Mouse (Mus musculus) liver, embryonic 14.5 days (tissue): ENCODE results near the gene Gm10277. TPM values are rescaled to one million over a fixed set of nuclear protein-coding genes. Genes with fewer than 3 reads are reported as not detected.

Experiments
- ATAC-seq: fragments of 200-750 bp; cut with Nextera tagmentation; 2 replicates; pipeline ENCODE4 v1.8.0; 2017; ENCODE audit warnings: moderate number of reproducible peaks, mild to moderate bottlenecking, moderate library complexity; ENCODE audit not compliant: insufficient read depth
- DNase-seq, 3 experiments: peaks; one replicate each; pipeline ENCODE4 v3.0.0-alpha.2; 2012 to 2013; ENCODE audit warnings: low read depth in 3 of 3, low spot score in 3 of 3
- H3K27ac ChIP-seq: fragments of 300-500 bp; sonication (generic); 2 replicates; pipeline ENCODE4 v1.5.1; 2014; ENCODE audit warnings: moderate library complexity, mild to moderate bottlenecking, control low read depth, inconsistent platforms
- H3K27me3 ChIP-seq: fragments of 300-500 bp; sonication (generic); 2 replicates; pipeline ENCODE4 v1.6.1; 2014; ENCODE audit warnings: mild to moderate bottlenecking, low read length, moderate library complexity; ENCODE audit not compliant: control insufficient read depth, insufficient read depth
- H3K36me3 ChIP-seq: fragments of 300-500 bp; sonication (generic); replicated peaks from 2 replicates; pipeline ENCODE4 v1.6.1; 2014; ENCODE audit warnings: low read depth; ENCODE audit not compliant: control insufficient read depth, insufficient read depth
- H3K4me1 ChIP-seq, 2 experiments: fragments of 200-500 bp in 1 of 2; fragments of 300-500 bp in 1 of 2; sonication (generic) in 1 of 2; replicated peaks; 2 replicates each; pipeline ENCODE4 v1.6.1; 2012 to 2014; ENCODE audit warnings: antibody characterized with exemption in 1 of 2, inconsistent platforms in 1 of 2, low read length in 1 of 2; ENCODE audit not compliant: control insufficient read depth in 2 of 2, insufficient read depth in 2 of 2
- H3K4me2 ChIP-seq: fragments of 300-500 bp; sonication (generic); 2 replicates; pipeline ENCODE4 v1.6.1; 2014; ENCODE audit warnings: low read depth, mild to moderate bottlenecking, control low read depth, moderate library complexity
- H3K4me3 ChIP-seq, 2 experiments: fragments of 200-500 bp in 1 of 2; fragments of 300-500 bp in 1 of 2; sonication (generic) in 1 of 2; 2 replicates each; pipeline ENCODE4 v1.5.1; 2012 to 2014; ENCODE audit warnings: low read depth in 2 of 2, low read length in 2 of 2, mild to moderate bottlenecking in 2 of 2, control low read depth in 1 of 2, inconsistent platforms in 1 of 2, moderate library complexity in 1 of 2; ENCODE audit not compliant: insufficient read depth in 1 of 2
- H3K9ac ChIP-seq: fragments of 300-500 bp; sonication (generic); replicated peaks from 2 replicates; pipeline ENCODE4 v1.6.1; 2014; ENCODE audit warnings: mild to moderate bottlenecking, control low read depth, moderate library complexity
- H3K9me3 ChIP-seq: fragments of 300-500 bp; sonication (generic); 2 replicates; pipeline ENCODE4 v1.6.1; 2016; ENCODE audit warnings: low read length, mixed read lengths; ENCODE audit not compliant: control insufficient read depth
- CTCF ChIP-seq: IDR thresholded peaks from 2 replicates; pipeline ENCODE4 v1.5.1; 2016; ENCODE audit warnings: antibody characterized with exemption, low read depth, control low read depth
- EP300 ChIP-seq: IDR thresholded peaks from 2 replicates; pipeline ENCODE4 v1.6.1; 2016; ENCODE audit warnings: antibody characterized with exemption, low read depth
- WGBS: fragments of 180-500 bp; shearing (Covaris S2); extraction: QIAGEN DNeasy Blood & Tissue Kit; methylation state at CpG from one replicate; pipeline ENCODE4 v1.1.7; 2014; ENCODE audit not compliant: insufficient replicate concordance; 5-methylcytosine and 5-hydroxymethylcytosine counted together
- polyA plus RNA-seq, 2 experiments: library from polyadenylated mRNA; depleted of rRNA in 1 of 2; stranded (reverse) in 1 of 2; unstranded in 1 of 2; fragments of >200 nt; fragmentation: Nextera tagmentation in 1 of 2; extraction: Ambion mirVana in 1 of 2; gene quantifications; 2 replicates each; pipeline versions ENCODE4 v1.2.1 to v1.2.3; 2012 to 2014

Gene Gm10277
- polyA plus RNA-seq, 2 experiments = 0.18 TPM; not detected in 1

DNA sequence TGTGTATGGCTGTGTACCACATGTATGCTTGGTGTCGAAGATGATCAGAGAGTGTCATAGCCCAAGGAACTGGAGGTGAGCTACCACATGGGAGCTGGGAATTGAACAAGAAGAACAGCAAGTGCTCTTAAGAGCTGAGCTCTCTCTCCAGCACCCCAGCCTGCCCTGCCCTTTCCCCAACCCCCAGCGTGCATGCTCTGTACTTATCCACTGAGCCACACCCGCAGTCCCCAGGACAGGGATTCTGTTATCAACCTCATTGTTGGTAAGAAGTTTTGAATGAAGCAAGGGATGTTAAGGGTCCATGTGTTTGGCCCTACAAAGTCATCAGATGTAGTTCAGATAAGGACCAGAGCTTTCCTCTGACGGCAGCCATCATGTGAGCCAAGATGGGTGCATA lies 40.9 kb downstream of the Gm10277 start:
- Histone ChIP-seq H3K4me3 (no peak overlapping the region), H3K27me3 (no peaks in the 10 kb centered on the region), H3K4me2 (no peak overlapping the region), H3K4me1 (peaks cover 9 to 15% of the 10 kb centered on the region in 2 experiments), H3K9me3 (no peaks in the 10 kb centered on the region), H3K36me3 (no peaks in the 10 kb centered on the region), H3K27ac (no peak overlapping the region), H3K9ac (no peak overlapping the region)
- no peak for TF ChIP-seq CTCF
- TF ChIP-seq EP300 = no peak
- DNase-seq (peak in 1 of 3 experiments; percentile 42), ATAC-seq (peak; percentile 76)
- WGBS = 40% methylated on average over 4 of the region's 4 CpGs

- DNase-seq (no peak), ATAC-seq (no peak)
- Histone ChIP-seq H3K4me3 (no peak overlapping the region), H3K4me1 (peaks cover 5 to 11% of the 10 kb centered on the region in 2 experiments; a peak in 3 of 4 replicates), H3K27ac (no peak overlapping the region), H3K36me3 (no peaks in the 10 kb centered on the region), H3K9me3 (no peaks in the 10 kb centered on the region), H3K4me2 (no peak overlapping the region), H3K27me3 (no peaks in the 10 kb centered on the region), H3K9ac (no peak overlapping the region)
- TF ChIP-seq EP300 = no peak
- TF ChIP-seq CTCF = peak; percentile 83
- WGBS = 22% methylated on average over 6 of the region's 6 CpGs
These were observed 43.6 kb downstream of the Gm10277 start for GRCm38 (mm10) chr11:77743966-77744365.

- ATAC-seq (no peak), DNase-seq (no peak)
- no peak for TF ChIP-seq EP300
- no peak for TF ChIP-seq CTCF
- no peaks in the 10 kb centered on the region for H3K9me3 ChIP-seq
- WGBS = 52% methylated on average over 7 of the region's 7 CpGs
- no peak overlapping the region for H3K4me2 ChIP-seq
- no peaks in the 10 kb centered on the region for H3K36me3 ChIP-seq
- no peaks in the 10 kb centered on the region for H3K4me1 ChIP-seq
- H3K27ac ChIP-seq = no peak overlapping the region
- no peak overlapping the region for H3K4me3 ChIP-seq
- no peak overlapping the region for H3K9ac ChIP-seq
- H3K27me3 ChIP-seq = no peaks in the 10 kb centered on the region
These were observed 49.0 kb downstream of the Gm10277 start for GRCm38 (mm10) chr11:77738555-77738954.

DNA sequence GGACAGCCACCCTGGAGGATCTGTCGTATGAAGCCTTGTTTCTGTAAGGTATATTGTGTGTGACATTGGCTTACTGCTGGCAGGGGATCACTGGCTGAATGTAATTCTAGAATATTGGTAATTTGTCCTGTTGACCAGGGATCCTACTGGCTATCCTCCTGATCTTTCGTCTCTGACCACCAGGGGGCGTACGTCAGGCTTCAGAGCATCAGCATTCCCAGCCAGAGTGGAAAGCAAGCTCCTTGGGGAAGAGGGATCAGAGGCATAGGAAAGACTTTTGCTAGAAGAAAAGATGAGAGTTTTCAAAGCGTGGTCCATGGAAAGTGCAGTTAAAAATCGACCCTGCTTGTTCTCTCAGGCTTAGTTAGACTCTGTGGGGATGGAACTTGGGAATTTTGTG lies 50.3 kb downstream of the Gm10277 start:
- DNase-seq (peak; percentile 42 to 60 (median 54)), ATAC-seq (no peak)
- H3K9ac ChIP-seq = no peak overlapping the region
- H3K4me2 ChIP-seq = no peak overlapping the region
- TF ChIP-seq CTCF (peak; percentile 95), EP300 (no peak)
- no peak overlapping the region for H3K4me3 ChIP-seq
- no peaks in the 10 kb centered on the region for H3K36me3 ChIP-seq
- H3K9me3 ChIP-seq = no peaks in the 10 kb centered on the region
- WGBS = 2% methylated on average over 6 of the region's 6 CpGs
- no peaks in the 10 kb centered on the region for H3K27me3 ChIP-seq
- H3K27ac ChIP-seq = no peak overlapping the region
- no peaks in the 10 kb centered on the region for H3K4me1 ChIP-seq

Other genes starting within 250 kb of the Gm10277 start
- 2.5 and 3.3 TPM in 2 replicates for gene Taok1, start 179.9 kb downstream of the Gm10277 start, polyA plus RNA-seq (2012; rRNA removed)
- gene Taok1, start 179.9 kb downstream of the Gm10277 start, polyA plus RNA-seq (2014; fragmentation: Nextera tagmentation; extraction: Ambion mirVana) = 4.0 and 5.1 TPM in 2 replicates
- gene Nufip2, start 101.6 kb downstream of the Gm10277 start, polyA plus RNA-seq (2012; rRNA removed) = 5.8 and 7.6 TPM in 2 replicates
- 1.2 and 1.9 TPM in 2 replicates for gene Nufip2, start 101.6 kb downstream of the Gm10277 start, polyA plus RNA-seq (2014; fragmentation: Nextera tagmentation; extraction: Ambion mirVana)
- gene Cryba1, start 62.5 kb downstream of the Gm10277 start, polyA plus RNA-seq (2012; rRNA removed) = not detected in 2 replicates
- gene Cryba1, start 62.5 kb downstream of the Gm10277 start, polyA plus RNA-seq (2014; fragmentation: Nextera tagmentation; extraction: Ambion mirVana) = not detected in 2 replicates
- gene Myo18a, start 24.5 kb downstream of the Gm10277 start, polyA plus RNA-seq (2012; rRNA removed) = 10.6 and 15.4 TPM in 2 replicates
- 13.5 and 14.3 TPM in 2 replicates for gene Myo18a, start 24.5 kb downstream of the Gm10277 start, polyA plus RNA-seq (2014; fragmentation: Nextera tagmentation; extraction: Ambion mirVana)
- gene Pipox, start 106.3 kb upstream of the Gm10277 start, polyA plus RNA-seq (2012; rRNA removed) = 15.4 and 15.6 TPM in 2 replicates
- 14.1 and 15.6 TPM in 2 replicates for gene Pipox, start 106.3 kb upstream of the Gm10277 start, polyA plus RNA-seq (2014; fragmentation: Nextera tagmentation; extraction: Ambion mirVana)
- gene Sez6, start 143.1 kb upstream of the Gm10277 start, polyA plus RNA-seq (2012; rRNA removed) = 0.03 and 0.37 TPM in 2 replicates
- gene Sez6, start 143.1 kb upstream of the Gm10277 start, polyA plus RNA-seq (2014; fragmentation: Nextera tagmentation; extraction: Ambion mirVana) = 0.05 TPM in 1 of 2 replicates, not detected in the other
- 19.0 and 19.2 TPM in 2 replicates for gene Phf12, start 195.0 kb upstream of the Gm10277 start, polyA plus RNA-seq (2012; rRNA removed)
- gene Phf12, start 195.0 kb upstream of the Gm10277 start, polyA plus RNA-seq (2014; fragmentation: Nextera tagmentation; extraction: Ambion mirVana) = 4.3 and 5.7 TPM in 2 replicates
- gene Dhrs13, start 244.5 kb upstream of the Gm10277 start, polyA plus RNA-seq (2012; rRNA removed) = 8.6 and 9.4 TPM in 2 replicates
- gene Dhrs13, start 244.5 kb upstream of the Gm10277 start, polyA plus RNA-seq (2014; fragmentation: Nextera tagmentation; extraction: Ambion mirVana) = 17.3 and 17.8 TPM in 2 replicates